Mouse (Mus musculus) liver, postnatal 0 days (tissue): ENCODE measurements at regions not wholly inside any gene's neighbourhood (a gene's known extent, or its start where the extent isn't known, plus 50 kb on each side); places are given as distances from the start of the nearest gene placed in this dataset.

ENCODE experiments used
- CTCF ChIP-seq: sonication (generic); IDR thresholded peaks from 2 replicates; pipeline ENCODE4 v1.5.1; 2016; ENCODE audit warnings: antibody characterized with exemption, low read depth
- EP300 ChIP-seq: IDR thresholded peaks from 2 replicates; pipeline ENCODE4 v1.6.1; 2016; ENCODE audit warnings: antibody characterized with exemption, low read depth, mild to moderate bottlenecking

DNA sequence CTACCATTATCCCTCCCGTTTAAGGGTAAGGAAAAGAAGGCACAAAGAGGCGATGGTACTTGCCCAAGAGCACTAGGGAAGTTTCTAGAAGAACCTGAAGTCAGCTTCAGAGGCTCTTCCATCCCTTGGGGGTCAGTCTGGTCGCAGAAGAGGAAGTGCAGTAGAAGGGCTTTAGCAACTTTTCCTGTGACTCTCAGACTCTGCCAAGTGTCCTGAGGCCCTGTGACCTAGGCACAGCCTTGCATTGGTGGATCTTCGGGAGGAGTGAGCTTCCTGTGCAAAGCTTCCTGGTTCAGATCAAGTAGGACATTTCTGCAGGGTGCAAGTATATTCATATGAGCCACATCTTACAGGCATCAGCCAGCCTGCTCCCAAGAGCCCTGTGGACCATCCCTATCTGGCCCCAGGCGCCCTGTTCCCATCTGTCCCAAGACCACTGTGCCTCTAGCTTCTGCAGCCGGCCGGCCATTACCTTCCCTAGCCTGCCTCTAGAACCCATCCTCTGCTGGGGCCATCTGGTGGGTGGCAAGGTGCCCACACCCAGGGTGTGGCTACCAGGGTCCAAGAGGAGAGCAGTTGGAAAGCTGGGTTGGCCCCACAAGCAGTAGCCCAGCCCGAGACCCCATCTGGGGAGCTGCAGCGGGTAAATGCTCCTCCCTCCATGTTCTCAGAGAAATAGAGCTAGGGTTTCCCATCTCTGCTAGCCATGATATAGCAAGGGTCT is 72.4 kb upstream of the Lhx1 start:
- TF ChIP-seq CTCF (no peak), EP300 (no peak)
